Mouse (Mus musculus) effector memory CD4-positive, alpha-beta T cell, adult 5 months (primary cell): ENCODE data around the gene Txn2. TPM values are rescaled to one million over a fixed set of nuclear protein-coding genes. Genes with fewer than 3 reads are reported as not detected.

Source experiments
- polyA plus RNA-seq: library from polyadenylated mRNA; unstranded; fragments of 100-300 nt; shearing (Covaris generic); gene quantifications from one replicate; pipeline ENCODE4 v1.2.1, GENCODE M21; 2017

Txn2 gene
- polyA plus RNA-seq: 133 TPM

DNA sequence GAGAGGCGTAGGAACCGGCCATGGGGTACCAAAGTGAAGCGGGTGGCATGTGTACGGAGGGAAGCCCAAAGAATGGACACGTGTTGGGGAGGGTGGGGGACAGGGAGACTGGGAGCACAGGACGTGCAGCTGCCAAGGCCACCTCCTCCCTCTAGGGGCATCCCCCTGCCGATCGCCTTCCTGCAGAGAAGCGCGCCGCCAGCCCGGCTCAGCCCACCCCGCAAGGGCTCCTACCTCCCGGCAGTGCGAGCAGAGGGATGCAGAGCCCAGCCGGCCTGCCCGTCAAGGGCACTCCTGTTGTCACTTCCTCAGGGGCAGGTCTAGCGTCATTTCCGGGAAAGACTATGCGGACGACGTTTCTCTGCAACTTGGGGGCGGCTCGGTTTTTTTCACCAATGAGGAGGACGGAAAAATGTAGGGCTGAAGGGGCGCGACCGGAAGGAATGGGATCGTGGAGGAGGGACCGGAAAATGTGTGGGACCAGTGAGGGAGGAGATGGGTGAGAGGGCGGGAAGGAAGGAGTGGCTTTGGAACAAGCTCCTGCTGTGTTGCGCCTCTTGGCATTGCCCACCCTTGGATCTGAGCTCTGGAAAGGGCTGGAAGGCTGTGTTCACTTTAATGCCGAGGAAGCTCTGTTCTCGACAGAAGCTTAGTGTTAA, at the start of gene Txn2:
Txn2 (minus strand) TSS at position 334 of the 659 bp plus-strand sequence.

DNA sequence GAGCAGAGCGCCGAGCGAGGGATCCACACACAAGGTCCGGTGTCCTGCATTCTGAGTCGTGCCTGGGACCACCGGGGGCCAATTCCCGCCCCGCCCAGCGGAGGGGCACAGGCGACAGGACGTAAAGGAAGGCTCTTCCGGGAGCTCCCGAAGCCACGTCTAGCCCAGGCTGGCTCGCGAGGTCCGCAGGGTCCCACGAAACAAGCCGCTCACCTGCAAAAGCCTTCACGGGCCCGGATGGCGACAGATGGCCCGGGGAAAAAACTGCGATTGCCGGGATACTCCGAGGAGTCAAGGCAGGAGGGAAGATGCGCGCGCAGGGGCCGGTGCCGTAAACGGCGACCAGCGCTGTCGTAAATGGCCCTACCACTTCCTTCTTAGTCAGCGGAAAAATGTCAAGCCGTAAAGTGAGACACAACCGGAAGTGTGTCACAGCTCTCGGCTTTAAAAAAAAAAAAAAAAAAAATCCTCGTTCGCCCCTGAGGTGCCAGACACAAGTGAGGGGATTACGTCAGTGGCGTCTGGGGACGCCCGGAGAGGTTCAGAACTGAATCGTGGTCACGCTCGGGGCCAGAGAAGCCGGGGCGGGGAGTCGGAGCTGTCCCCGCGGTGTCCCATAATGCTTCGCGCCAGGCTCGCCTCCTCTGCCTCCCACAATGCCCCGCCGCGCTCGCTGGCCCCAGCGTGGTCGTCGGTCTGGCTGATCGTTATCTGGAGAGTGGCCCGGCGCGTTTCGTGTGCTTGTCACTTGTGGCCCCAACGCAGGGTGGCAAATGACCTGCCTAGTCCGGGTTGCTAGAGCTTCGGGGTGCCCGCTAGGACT, 41.9 kb upstream of the Txn2 start, which contains the start of gene Eif3d:
Eif3d (minus strand) TSS at position 344 of the 823 bp plus-strand sequence.

DNA sequence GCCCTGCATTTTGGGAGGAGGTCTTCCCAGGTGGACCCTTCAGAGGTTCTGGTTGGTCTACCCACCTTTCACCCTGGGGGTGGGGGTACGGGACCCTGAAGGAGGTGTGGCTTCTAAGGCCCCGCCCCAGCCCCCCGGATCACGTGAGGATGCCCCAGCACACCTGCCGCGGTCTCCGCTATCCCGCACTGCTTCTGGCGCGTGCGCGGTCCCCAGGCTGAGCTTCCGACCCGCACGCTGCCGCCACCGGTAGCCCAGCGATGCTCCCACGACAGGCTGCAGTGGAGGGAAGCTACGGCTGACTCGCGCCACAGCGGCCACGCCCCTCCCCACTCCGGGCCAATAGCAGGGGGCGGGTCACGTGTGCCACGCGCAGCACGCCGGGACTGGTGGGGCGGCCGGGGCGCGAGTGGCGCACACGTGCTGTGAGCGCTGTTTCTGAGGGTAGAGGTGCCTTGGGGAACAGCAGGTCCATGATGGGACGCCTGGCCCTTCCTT, 27.6 kb upstream of the Txn2 start, which contains the start of gene Foxred2:
Foxred2 (minus strand) TSS at position 319 of the 498 bp plus-strand sequence.

Other genes starting within 250 kb of the Txn2 start
- gene Apol7e, start 230.1 kb downstream of the Txn2 start, polyA plus RNA-seq: 91.3 TPM
- not detected for gene Apol9b, start 200.0 kb downstream of the Txn2 start, polyA plus RNA-seq
- gene Apol8, start 172.0 kb downstream of the Txn2 start, polyA plus RNA-seq: not detected
- 294 TPM for gene Myh9, start 86.8 kb downstream of the Txn2 start, polyA plus RNA-seq
- gene Foxred2, start 27.7 kb upstream of the Txn2 start, polyA plus RNA-seq: 3.0 TPM
- 153 TPM for gene Eif3d, start 41.8 kb upstream of the Txn2 start, polyA plus RNA-seq
- not detected for gene Cacng2, start 191.0 kb upstream of the Txn2 start, polyA plus RNA-seq
- 40.1 TPM for gene Ift27, start 245.1 kb upstream of the Txn2 start, polyA plus RNA-seq